Mouse (Mus musculus): ENCODE data around the gene Cd300c. TPM values are rescaled to one million over a fixed set of nuclear protein-coding genes. Genes with fewer than 3 reads are reported as not detected.

Gene Cd300c
- 0.08 TPM in 1 of 2 replicates, not detected in the other for polyA plus RNA-seq (2012; rRNA removed)

GRCm38 (mm10) chr11:114968752-114969207 is at the start of gene Cd300c:
Gene Cd300c (minus strand): TSS chr11:114969157.

GRCm38 (mm10) chr11:115016093-115016492 is 47.1 kb upstream of the Cd300c start, which contains the start of gene Cd300ld2:
Gene Cd300ld2 (minus strand): TSS chr11:115016193.

GRCm38 (mm10) chr11:115001474-115002040 is 32.6 kb upstream of the Cd300c start, which contains the start of gene Cd300c2:
Gene Cd300c2 (minus strand): TSS chr11:115001880.

GRCm38 (mm10) chr11:114989793-114990192 is 20.8 kb upstream of the Cd300c start, which contains the start of gene Cd300ld:
Gene Cd300ld (minus strand): TSS chr11:114989922.

GRCm38 (mm10) chr11:114934144-114934543 is 34.8 kb downstream of the Cd300c start, which contains the start of gene Cd300lb:
Gene Cd300lb (minus strand): TSS chr11:114934386.

Other genes with a start within 250 kb of the Cd300c start
- gene Dnaic2, start 241.7 kb downstream of the Cd300c start, polyA plus RNA-seq (2012; rRNA removed): 1.9 and 3.8 TPM in 2 replicates
- gene Kif19a, start 203.8 kb downstream of the Cd300c start, polyA plus RNA-seq (2012; rRNA removed): 2.2 and 2.4 TPM in 2 replicates
- gene Btbd17, start 173.2 kb downstream of the Cd300c start, polyA plus RNA-seq (2012; rRNA removed): 38.5 and 71.8 TPM in 2 replicates
- 0.06 and 0.14 TPM in 2 replicates for gene Gpr142, start 170.2 kb downstream of the Cd300c start, polyA plus RNA-seq (2012; rRNA removed)
- 6.5 and 21.2 TPM in 2 replicates for gene Gprc5c, start 118.0 kb downstream of the Cd300c start, polyA plus RNA-seq (2012; rRNA removed)
- 0.88 and 1.5 TPM in 2 replicates for gene Cd300a, start 79.1 kb downstream of the Cd300c start, polyA plus RNA-seq (2012; rRNA removed)
- gene Cd300lb, start 34.8 kb downstream of the Cd300c start, polyA plus RNA-seq (2012; rRNA removed): 0.05 and 0.15 TPM in 2 replicates
- gene Cd300ld, start 20.8 kb upstream of the Cd300c start, polyA plus RNA-seq (2012; rRNA removed): 0.07 and 0.11 TPM in 2 replicates
- 1.3 and 1.6 TPM in 2 replicates for gene Cd300c2, start 32.7 kb upstream of the Cd300c start, polyA plus RNA-seq (2012; rRNA removed)
- not detected in 2 replicates for gene Cd300ld2, start 47.0 kb upstream of the Cd300c start, polyA plus RNA-seq (2012; rRNA removed)
- 0.16 TPM in 1 of 2 replicates, not detected in the other for gene Cd300ld4, start 57.9 kb upstream of the Cd300c start, polyA plus RNA-seq (2012; rRNA removed)
- 0.23 TPM in 1 of 2 replicates, not detected in the other for gene Cd300ld5, start 68.6 kb upstream of the Cd300c start, polyA plus RNA-seq (2012; rRNA removed)
- gene Cd300ld3, start 79.3 kb upstream of the Cd300c start, polyA plus RNA-seq (2012; rRNA removed): 0.23 and 0.45 TPM in 2 replicates
- gene Cd300e, start 93.0 kb upstream of the Cd300c start, polyA plus RNA-seq (2012; rRNA removed): 0.02 and 0.04 TPM in 2 replicates
- gene Rab37, start 122.3 kb upstream of the Cd300c start, polyA plus RNA-seq (2012; rRNA removed): 1.4 and 2.0 TPM in 2 replicates
- gene Cd300lf, start 164.8 kb upstream of the Cd300c start, polyA plus RNA-seq (2012; rRNA removed): 0.20 and 0.29 TPM in 2 replicates
- gene Slc9a3r1, start 194.2 kb upstream of the Cd300c start, polyA plus RNA-seq (2012; rRNA removed): 28.0 and 39.8 TPM in 2 replicates
- 3.5 and 5.0 TPM in 2 replicates for gene Tmem104, start 218.3 kb upstream of the Cd300c start, polyA plus RNA-seq (2012; rRNA removed)
- 20.7 and 23.2 TPM in 2 replicates for gene Nat9, start 218.7 kb upstream of the Cd300c start, polyA plus RNA-seq (2012; rRNA removed)

Data from central nervous system, embryonic 11.5 days (tissue).